Mouse (Mus musculus): ENCODE results near the gene Padi1. TPM values are rescaled to one million over a fixed set of nuclear protein-coding genes. Genes with fewer than 3 reads are reported as not detected.

Padi1 gene
- polyA plus RNA-seq (2014; fragmentation: Nextera tagmentation; extraction: Ambion mirVana), result 0.04 and 0.07 TPM in 2 replicates

- H3K36me3 ChIP-seq (ENCODE audit: control insufficient read depth, insufficient read depth, low read length), result no peaks in the 10 kb centered on the region
- H3K4me3 ChIP-seq (ENCODE audit: low read depth, low read length), result no peak within 1 kb of the TSS
- 86% methylated on average over 6 of the region's 6 CpGs for WGBS
- H3K4me1 ChIP-seq (ENCODE audit: control insufficient read depth, insufficient read depth, low read length), result no peaks in the 10 kb centered on the region
- no peak within 1 kb of the TSS for H3K27ac ChIP-seq (ENCODE audit: low read depth, low read length)
- no peaks in the 10 kb centered on the region for H3K27me3 ChIP-seq (ENCODE audit: control insufficient read depth, insufficient read depth, low read length)
- ATAC-seq (ENCODE audit: low FRiP score), result no peak
- no peak within 1 kb of the TSS for H3K9ac ChIP-seq (ENCODE audit: low read length)
- no peak for DNase-seq (ENCODE audit: low spot score, missing footprints)
- H3K9me3 ChIP-seq (ENCODE audit: control insufficient read depth, low read length), result no peaks in the 10 kb centered on the region
- H3K4me2 ChIP-seq, result no peak within 1 kb of the TSS
Measured at GRCm38 (mm10) chr4:140845666-140846065, at the start of gene Padi1. TSS of gene Padi1 (minus strand) at chr4:140845778.

GRCm38 (mm10) chr4:140892163-140892530 is 46.6 kb upstream of the Padi1 start:
- ATAC-seq (ENCODE audit: low FRiP score) (no peak), DNase-seq (ENCODE audit: low spot score, missing footprints) (no peak)
- H3K9me3 ChIP-seq (ENCODE audit: control insufficient read depth, low read length), result no peaks in the 10 kb centered on the region; the same call in 1 of the 2 replicates
- no peak overlapping the region for H3K4me2 ChIP-seq
- no peaks in the 10 kb centered on the region for H3K4me1 ChIP-seq (ENCODE audit: control insufficient read depth, insufficient read depth, low read length)
- H3K9ac ChIP-seq (ENCODE audit: low read length), result no peak overlapping the region
- H3K27ac ChIP-seq (ENCODE audit: low read depth, low read length), result no peak overlapping the region
- WGBS, result 48% methylated on average over 1 of the region's 1 CpGs
- H3K4me3 ChIP-seq (ENCODE audit: low read depth, low read length), result no peak overlapping the region
- H3K36me3 ChIP-seq (ENCODE audit: control insufficient read depth, insufficient read depth, low read length), result no peaks in the 10 kb centered on the region
- no peaks in the 10 kb centered on the region for H3K27me3 ChIP-seq (ENCODE audit: control insufficient read depth, insufficient read depth, low read length)

GRCm38 (mm10) chr4:140891525-140892162 is 46.1 kb upstream of the Padi1 start:
- DNase-seq (ENCODE audit: low spot score, missing footprints) (peak; percentile 71), ATAC-seq (ENCODE audit: low FRiP score) (no peak)
- no peaks in the 10 kb centered on the region for H3K27me3 ChIP-seq (ENCODE audit: control insufficient read depth, insufficient read depth, low read length)
- no peak overlapping the region for H3K9ac ChIP-seq (ENCODE audit: low read length)
- no peaks in the 10 kb centered on the region for H3K4me1 ChIP-seq (ENCODE audit: control insufficient read depth, insufficient read depth, low read length)
- no peak overlapping the region for H3K4me2 ChIP-seq
- H3K4me3 ChIP-seq (ENCODE audit: low read depth, low read length), result no peak overlapping the region
- no peaks in the 10 kb centered on the region; the same call in 1 of the 2 replicates for H3K9me3 ChIP-seq (ENCODE audit: control insufficient read depth, low read length)
- whole genome bisulfite sequencing, result 93% methylated on average over 14 of the region's 14 CpGs
- no peak overlapping the region for H3K27ac ChIP-seq (ENCODE audit: low read depth, low read length)
- H3K36me3 ChIP-seq (ENCODE audit: control insufficient read depth, insufficient read depth, low read length), result no peaks in the 10 kb centered on the region

- Histone ChIP-seq H3K9me3 (ENCODE audit: control insufficient read depth, low read length) (peaks cover 2% of the 10 kb centered on the region; the same call in 1 of the 2 replicates), H3K27ac (ENCODE audit: low read depth, low read length) (no peak overlapping the region), H3K27me3 (ENCODE audit: control insufficient read depth, insufficient read depth, low read length) (no peaks in the 10 kb centered on the region), H3K9ac (ENCODE audit: low read length) (no peak overlapping the region), H3K4me2 (no peak overlapping the region), H3K4me3 (ENCODE audit: low read depth, low read length) (no peak overlapping the region), H3K4me1 (ENCODE audit: control insufficient read depth, insufficient read depth, low read length) (no peaks in the 10 kb centered on the region), H3K36me3 (ENCODE audit: control insufficient read depth, insufficient read depth, low read length) (no peaks in the 10 kb centered on the region)
- no peak for ATAC-seq (ENCODE audit: low FRiP score)
- 50% methylated on average over 4 of the region's 4 CpGs for WGBS
- no peak for DNase-seq (ENCODE audit: low spot score, missing footprints)
Measured at GRCm38 (mm10) chr4:140883852-140884251, 38.3 kb upstream of the Padi1 start.

GRCm38 (mm10) chr4:140882981-140883380 is 37.4 kb upstream of the Padi1 start:
- no peak for ATAC-seq (ENCODE audit: low FRiP score)
- WGBS, result 95% methylated on average over 3 of the region's 3 CpGs
- peaks cover 2% of the 10 kb centered on the region; the same call in 1 of the 2 replicates for H3K9me3 ChIP-seq (ENCODE audit: control insufficient read depth, low read length)
- no peak overlapping the region for H3K9ac ChIP-seq (ENCODE audit: low read length)
- no peak overlapping the region for H3K27ac ChIP-seq (ENCODE audit: low read depth, low read length)
- peak; percentile 59 for DNase-seq (ENCODE audit: low spot score, missing footprints)
- H3K4me2 ChIP-seq, result no peak overlapping the region
- H3K4me1 ChIP-seq (ENCODE audit: control insufficient read depth, insufficient read depth, low read length), result no peaks in the 10 kb centered on the region
- H3K27me3 ChIP-seq (ENCODE audit: control insufficient read depth, insufficient read depth, low read length), result no peaks in the 10 kb centered on the region
- no peak overlapping the region for H3K4me3 ChIP-seq (ENCODE audit: low read depth, low read length)
- no peaks in the 10 kb centered on the region for H3K36me3 ChIP-seq (ENCODE audit: control insufficient read depth, insufficient read depth, low read length)

GRCm38 (mm10) chr4:140882365-140882764 is 36.8 kb upstream of the Padi1 start:
- ATAC-seq (ENCODE audit: low FRiP score) (no peak), DNase-seq (ENCODE audit: low spot score, missing footprints) (peak; percentile 64)
- Histone ChIP-seq H3K27me3 (ENCODE audit: control insufficient read depth, insufficient read depth, low read length) (no peaks in the 10 kb centered on the region), H3K4me3 (ENCODE audit: low read depth, low read length) (no peak overlapping the region), H3K36me3 (ENCODE audit: control insufficient read depth, insufficient read depth, low read length) (no peaks in the 10 kb centered on the region), H3K9me3 (ENCODE audit: control insufficient read depth, low read length) (peaks cover 2% of the 10 kb centered on the region; the same call in 1 of the 2 replicates), H3K9ac (ENCODE audit: low read length) (no peak overlapping the region), H3K4me1 (ENCODE audit: control insufficient read depth, insufficient read depth, low read length) (no peaks in the 10 kb centered on the region), H3K27ac (ENCODE audit: low read depth, low read length) (no peak overlapping the region), H3K4me2 (no peak overlapping the region)
- WGBS, result 60% methylated on average over 4 of the region's 4 CpGs

GRCm38 (mm10) chr4:140881771-140882170 is 36.2 kb upstream of the Padi1 start:
- no peak overlapping the region for H3K27ac ChIP-seq (ENCODE audit: low read depth, low read length)
- no peak overlapping the region for H3K4me3 ChIP-seq (ENCODE audit: low read depth, low read length)
- ATAC-seq (ENCODE audit: low FRiP score), result no peak
- H3K9ac ChIP-seq (ENCODE audit: low read length), result no peak overlapping the region
- no peaks in the 10 kb centered on the region for H3K4me1 ChIP-seq (ENCODE audit: control insufficient read depth, insufficient read depth, low read length)
- H3K36me3 ChIP-seq (ENCODE audit: control insufficient read depth, insufficient read depth, low read length), result no peaks in the 10 kb centered on the region
- DNase-seq (ENCODE audit: low spot score, missing footprints), result no peak
- WGBS, result 92% methylated on average over 12 of the region's 13 CpGs
- H3K27me3 ChIP-seq (ENCODE audit: control insufficient read depth, insufficient read depth, low read length), result no peaks in the 10 kb centered on the region
- H3K9me3 ChIP-seq (ENCODE audit: control insufficient read depth, low read length), result peaks cover 2% of the 10 kb centered on the region; the same call in 1 of the 2 replicates
- H3K4me2 ChIP-seq, result no peak overlapping the region

GRCm38 (mm10) chr4:140881026-140881670 is 35.6 kb upstream of the Padi1 start:
- H3K9me3 ChIP-seq (ENCODE audit: control insufficient read depth, low read length), result peaks cover 2% of the 10 kb centered on the region; the same call in 1 of the 2 replicates
- ATAC-seq (ENCODE audit: low FRiP score) (no peak), DNase-seq (ENCODE audit: low spot score, missing footprints) (peak; percentile 61)
- H3K4me3 ChIP-seq (ENCODE audit: low read depth, low read length), result no peak overlapping the region
- no peaks in the 10 kb centered on the region for H3K4me1 ChIP-seq (ENCODE audit: control insufficient read depth, insufficient read depth, low read length)
- no peak overlapping the region for H3K4me2 ChIP-seq
- H3K36me3 ChIP-seq (ENCODE audit: control insufficient read depth, insufficient read depth, low read length), result no peaks in the 10 kb centered on the region
- H3K27me3 ChIP-seq (ENCODE audit: control insufficient read depth, insufficient read depth, low read length), result no peaks in the 10 kb centered on the region
- no peak overlapping the region for H3K27ac ChIP-seq (ENCODE audit: low read depth, low read length)
- no peak overlapping the region for H3K9ac ChIP-seq (ENCODE audit: low read length)
- WGBS, result 88% methylated on average over 8 of the region's 8 CpGs

GRCm38 (mm10) chr4:140880207-140880606 is 34.6 kb upstream of the Padi1 start:
- H3K4me3 ChIP-seq (ENCODE audit: low read depth, low read length), result no peak overlapping the region
- H3K4me1 ChIP-seq (ENCODE audit: control insufficient read depth, insufficient read depth, low read length), result no peaks in the 10 kb centered on the region
- DNase-seq (ENCODE audit: low spot score, missing footprints), result no peak
- H3K4me2 ChIP-seq, result no peak overlapping the region
- 83% methylated on average over 3 of the region's 3 CpGs for WGBS
- ATAC-seq (ENCODE audit: low FRiP score), result no peak
- H3K9ac ChIP-seq (ENCODE audit: low read length), result no peak overlapping the region
- no peak overlapping the region for H3K27ac ChIP-seq (ENCODE audit: low read depth, low read length)
- H3K36me3 ChIP-seq (ENCODE audit: control insufficient read depth, insufficient read depth, low read length), result no peaks in the 10 kb centered on the region
- H3K9me3 ChIP-seq (ENCODE audit: control insufficient read depth, low read length), result peaks cover 2% of the 10 kb centered on the region; the same call in 1 of the 2 replicates
- no peaks in the 10 kb centered on the region for H3K27me3 ChIP-seq (ENCODE audit: control insufficient read depth, insufficient read depth, low read length)

All from midbrain, embryonic 11.5 days (tissue).